Mouse (Mus musculus): ENCODE data around the gene Bid. TPM values are rescaled to one million over a fixed set of nuclear protein-coding genes. Genes with fewer than 3 reads are reported as not detected.
"Not testable (repeated sequence)": the region's sequence is repeated elsewhere in the genome, so short reads cannot be mapped to it uniquely, and the experiment has no call there.

Bid gene
- polyA plus RNA-seq, 1 experiment: 1.7 TPM

GRCm38 (mm10) chr6:120917975-120918374 is 1.3 kb upstream of the Bid start:
- H3K4me1 ChIP-seq (ENCODE audit: control insufficient read depth, insufficient read depth, insufficient read length, low read length): peaks cover 10% of the 10 kb centered on the region; the same call in 1 of the 2 replicates
- no peak overlapping the region for H3K4me3 ChIP-seq (ENCODE audit: insufficient read depth, low read depth, low read length)
- H3K27ac ChIP-seq (replicated peaks; ENCODE audit: low read depth, low read length): no peak overlapping the region

DNA sequence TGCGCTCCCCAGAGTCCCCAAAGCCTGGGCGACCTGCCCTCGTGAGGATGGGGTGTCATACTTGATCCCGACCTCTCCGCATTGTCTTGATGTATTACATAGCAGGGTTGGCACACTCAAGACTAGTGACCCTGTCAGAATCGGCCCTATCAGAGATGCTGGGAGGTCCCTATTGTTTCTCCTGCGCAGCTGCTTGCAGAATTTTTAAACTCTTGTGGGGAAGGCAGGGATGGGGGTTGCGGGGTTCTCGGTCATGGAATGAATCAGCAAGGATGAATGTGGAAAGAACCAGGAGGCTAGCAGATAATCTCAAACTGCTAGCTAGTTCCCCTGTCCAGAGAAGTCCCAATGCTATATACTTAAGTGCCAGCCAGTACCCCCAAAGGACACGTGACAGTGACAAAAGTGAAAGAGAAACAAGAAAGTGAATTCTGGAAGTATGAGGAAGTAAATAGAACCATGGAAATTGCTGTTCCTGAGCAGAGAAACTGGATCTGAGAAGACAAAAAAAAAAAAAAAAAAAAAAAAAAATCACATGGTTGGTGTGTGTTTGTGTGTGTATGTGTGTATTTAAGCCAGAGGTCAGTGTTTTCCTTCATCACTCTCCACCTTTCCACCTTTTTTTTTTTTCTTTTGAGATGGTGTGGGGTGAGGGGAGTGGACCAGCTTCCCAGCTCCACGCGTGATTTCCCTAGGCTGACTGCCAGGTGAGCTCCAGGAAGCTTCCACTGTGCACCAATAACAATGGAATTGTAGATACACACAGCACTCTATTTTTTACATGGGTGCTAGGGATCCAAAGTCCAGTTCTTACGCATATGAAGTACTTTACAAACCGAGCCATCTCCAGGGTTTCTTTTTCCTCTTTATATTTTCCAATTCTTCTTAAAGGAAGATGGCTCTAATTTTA is 574 bp upstream of the Bid start:
- H3K27ac ChIP-seq (replicated peaks; ENCODE audit: low read depth, low read length): peak overlapping the region; percentile 26

DNA sequence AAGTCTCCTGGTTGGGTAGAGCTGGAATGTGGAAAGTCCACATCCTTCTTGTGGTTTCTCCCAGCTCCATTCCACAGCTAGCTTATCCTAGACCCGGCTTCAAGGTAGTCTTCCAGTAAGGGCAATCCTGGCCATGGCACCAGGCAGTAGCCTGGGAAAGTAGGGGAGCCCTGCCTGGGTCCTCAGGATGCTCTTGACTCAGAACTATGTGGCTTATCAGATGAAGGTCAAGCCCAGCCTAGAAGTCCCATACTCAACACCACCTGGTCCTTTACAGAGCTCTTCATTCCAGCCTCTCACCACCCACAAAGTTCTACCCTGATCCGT is 1.0 kb downstream of the Bid start:
- H3K27ac ChIP-seq (replicated peaks; ENCODE audit: low read depth, low read length): no peak overlapping the region
- H3K4me3 ChIP-seq (ENCODE audit: insufficient read depth, low read depth, low read length): peak overlapping the region; percentile 85; the same call in 1 of the 2 replicates
- H3K4me1 ChIP-seq (ENCODE audit: control insufficient read depth, insufficient read depth, insufficient read length, low read length): peaks cover 24% of the 10 kb centered on the region

More for the DNA sequence above, 574 bp upstream of the Bid start:
- peaks cover 12% of the 10 kb centered on the region; the same call in 1 of the 2 replicates for H3K4me1 ChIP-seq (ENCODE audit: control insufficient read depth, insufficient read depth, insufficient read length, low read length)
- peak overlapping the region; percentile 85 for H3K4me3 ChIP-seq (ENCODE audit: insufficient read depth, low read depth, low read length)

DNA sequence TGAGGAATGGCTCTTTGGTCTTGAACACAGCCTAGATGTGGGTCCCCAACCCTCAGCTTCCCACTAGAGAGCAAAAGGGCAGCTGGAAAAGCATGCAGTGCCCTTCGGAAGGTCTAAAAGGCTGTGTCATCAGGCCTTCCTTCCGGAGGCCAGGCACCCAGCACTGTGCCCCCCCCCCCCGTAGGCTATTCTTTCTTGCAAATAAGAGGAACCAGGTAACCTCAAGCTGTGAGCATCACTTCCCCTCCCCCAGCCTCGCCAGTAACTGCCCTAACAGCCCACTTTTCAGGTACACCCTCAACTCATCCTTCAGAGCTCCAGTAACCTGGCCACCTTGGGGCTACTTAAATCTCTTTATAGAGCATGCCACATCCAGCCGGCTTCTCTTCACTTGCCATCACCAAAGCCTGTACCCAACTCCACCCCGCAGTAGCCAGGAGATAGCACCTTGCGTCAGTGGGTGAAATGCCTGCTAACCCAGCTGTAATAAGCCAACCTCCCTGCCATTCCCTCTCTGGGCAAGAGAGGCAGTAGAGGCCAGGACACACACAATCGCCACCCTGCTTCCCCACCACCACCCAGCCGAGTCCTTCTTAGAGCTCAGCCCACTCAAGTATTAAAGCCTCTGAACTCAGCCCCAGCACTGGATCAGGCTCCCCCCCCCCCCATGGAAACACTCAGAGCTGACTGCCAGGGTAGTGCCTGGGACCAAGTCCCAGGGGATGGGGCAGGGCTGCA is 1.6 kb downstream of the Bid start:
- Histone ChIP-seq H3K4me1 (ENCODE audit: control insufficient read depth, insufficient read depth, insufficient read length, low read length) (peaks cover 24% of the 10 kb centered on the region), H3K4me3 (ENCODE audit: insufficient read depth, low read depth, low read length) (0 out of 2 replicates have a peak overlapping the region, but pooled peaks have one; percentile 85), H3K27ac (replicated peaks; ENCODE audit: low read depth, low read length) (no peak overlapping the region)

DNA sequence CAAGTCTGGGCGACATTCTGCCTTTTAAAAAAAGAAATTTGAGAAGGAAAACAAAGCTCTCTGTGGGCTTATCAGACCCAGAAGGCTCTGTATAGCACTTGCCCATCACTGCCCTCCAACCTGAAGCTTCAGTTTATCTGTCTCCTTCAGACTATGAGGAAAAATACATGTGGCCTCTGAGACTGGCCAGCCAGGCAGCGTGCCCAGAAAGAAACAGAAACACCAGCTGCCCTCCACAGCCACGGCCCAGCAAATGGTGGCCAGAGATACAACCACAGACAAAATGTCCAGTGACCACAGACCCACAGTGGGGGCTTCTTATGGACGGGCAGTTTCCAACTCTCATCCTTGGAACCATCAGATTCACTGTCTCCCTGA is 2.1 kb downstream of the Bid start:
- Histone ChIP-seq H3K27ac (replicated peaks; ENCODE audit: low read depth, low read length) (no peak overlapping the region), H3K4me1 (ENCODE audit: control insufficient read depth, insufficient read depth, insufficient read length, low read length) (peaks cover 24% of the 10 kb centered on the region), H3K4me3 (ENCODE audit: insufficient read depth, low read depth, low read length) (no peak overlapping the region)

DNA sequence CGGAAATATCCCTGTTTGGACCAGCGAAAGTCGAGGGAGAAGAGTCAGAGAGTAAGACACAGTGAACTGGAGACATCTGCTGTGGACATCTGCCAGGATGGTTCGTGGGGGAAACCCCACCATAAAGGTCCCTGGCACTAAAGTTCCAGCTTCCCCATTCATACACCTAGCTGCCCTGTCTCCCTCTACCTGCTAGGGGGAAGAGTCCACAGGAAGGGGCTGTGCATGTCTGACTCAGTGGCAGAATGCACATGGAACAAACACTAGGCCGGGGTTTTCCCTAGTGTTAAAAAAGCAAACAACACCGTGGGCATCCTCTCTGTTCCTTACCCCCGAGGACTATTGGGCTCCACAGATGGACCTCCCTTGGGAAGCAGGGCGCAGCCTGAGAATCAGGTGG is 2.9 kb downstream of the Bid start:
- Histone ChIP-seq H3K4me1 (ENCODE audit: control insufficient read depth, insufficient read depth, insufficient read length, low read length) (peaks cover 24% of the 10 kb centered on the region), H3K4me3 (ENCODE audit: insufficient read depth, low read depth, low read length) (no peak overlapping the region), H3K27ac (replicated peaks; ENCODE audit: low read depth, low read length) (no peak overlapping the region)

DNA sequence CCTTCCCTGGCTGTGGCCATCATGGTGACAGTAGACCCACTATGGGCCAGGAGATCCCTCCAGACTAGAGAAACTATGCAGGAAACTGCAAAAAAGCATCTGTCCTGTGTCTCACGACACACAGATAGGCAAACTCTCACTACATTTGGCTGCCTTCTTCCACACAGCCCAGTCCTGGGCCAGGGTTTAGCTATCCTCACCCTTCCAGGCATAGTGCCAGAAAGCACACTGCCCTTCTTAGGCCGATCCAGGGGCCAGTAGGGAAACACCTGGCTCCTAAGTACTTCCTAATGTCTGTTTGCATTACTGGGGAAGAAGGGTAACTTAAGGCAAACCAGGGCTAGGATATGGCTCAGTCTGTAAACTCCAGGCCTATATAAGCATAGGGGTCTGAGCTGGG is 3.7 kb downstream of the Bid start:
- Histone ChIP-seq H3K4me1 (ENCODE audit: control insufficient read depth, insufficient read depth, insufficient read length, low read length) (peaks cover 24% of the 10 kb centered on the region), H3K4me3 (ENCODE audit: insufficient read depth, low read depth, low read length) (no peak overlapping the region), H3K27ac (replicated peaks; ENCODE audit: low read depth, low read length) (no peak overlapping the region)

GRCm38 (mm10) chr6:120911213-120912007 is 5.2 kb downstream of the Bid start:
- Histone ChIP-seq H3K27ac (replicated peaks; ENCODE audit: low read depth, low read length) (no peak overlapping the region), H3K4me1 (ENCODE audit: control insufficient read depth, insufficient read depth, insufficient read length, low read length) (peaks cover 24% of the 10 kb centered on the region), H3K4me3 (ENCODE audit: insufficient read depth, low read depth, low read length) (no peak overlapping the region)

DNA sequence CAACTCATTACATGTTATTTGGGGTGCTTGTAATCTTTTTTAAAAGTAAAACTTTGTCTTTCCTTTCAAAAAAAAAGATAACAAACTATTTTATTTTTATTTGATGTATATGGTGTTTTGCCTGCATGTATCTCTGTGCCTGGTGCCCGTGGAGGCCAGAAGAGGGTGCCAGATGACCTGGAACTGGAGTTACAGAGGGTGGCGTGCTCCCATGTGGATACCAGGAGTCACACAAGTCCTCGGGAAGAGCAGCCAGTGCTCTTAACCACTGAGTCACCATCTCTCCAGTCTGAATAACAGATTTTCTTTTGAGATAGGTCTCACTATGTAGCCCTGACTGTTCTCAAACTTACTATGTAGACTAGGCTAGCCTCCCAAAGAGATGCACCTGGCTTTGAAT is 7.2 kb downstream of the Bid start:
- peaks cover 17% of the 10 kb centered on the region for H3K4me1 ChIP-seq (ENCODE audit: control insufficient read depth, insufficient read depth, insufficient read length, low read length)
- H3K27ac ChIP-seq (replicated peaks; ENCODE audit: low read depth, low read length): no peak overlapping the region
- no peak overlapping the region for H3K4me3 ChIP-seq (ENCODE audit: insufficient read depth, low read depth, low read length)

DNA sequence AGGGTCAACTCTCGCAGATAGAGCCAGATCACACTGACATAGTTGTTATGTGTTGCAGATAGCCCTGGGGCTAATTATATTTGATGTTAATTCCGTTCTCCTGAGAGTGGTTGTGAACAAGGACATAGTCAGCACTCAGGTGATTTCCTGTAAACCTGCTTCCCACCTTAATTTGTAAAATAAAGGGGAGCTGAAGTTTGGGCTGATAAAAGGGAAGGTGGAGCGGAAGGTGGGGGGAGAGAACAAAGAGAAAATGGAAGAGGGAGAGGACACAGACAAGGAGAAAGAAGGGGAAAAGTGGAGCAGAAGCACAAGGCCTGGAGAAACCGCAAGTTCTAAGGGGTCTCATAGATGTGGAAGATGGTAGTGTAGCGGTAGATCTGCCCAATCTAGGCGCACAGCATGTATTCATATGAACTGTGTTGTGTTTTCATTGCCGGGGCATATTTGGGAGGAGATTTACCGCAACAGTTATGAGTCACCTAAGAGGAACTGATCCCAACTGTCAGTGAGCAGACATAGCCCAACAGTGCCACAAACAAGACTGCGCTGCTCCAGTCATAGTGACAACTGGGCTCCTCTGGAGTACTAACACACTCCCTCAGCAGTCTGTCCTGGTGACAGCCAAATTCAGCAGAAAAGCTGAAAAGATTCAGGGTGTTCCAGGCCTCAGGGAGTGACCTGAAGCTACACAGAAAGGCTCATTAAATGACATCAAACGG is 8.6 kb downstream of the Bid start:
- peaks cover 15% of the 10 kb centered on the region for H3K4me1 ChIP-seq (ENCODE audit: control insufficient read depth, insufficient read depth, insufficient read length, low read length)
- not testable (repeated sequence) for H3K27ac ChIP-seq (replicated peaks; ENCODE audit: low read depth, low read length); H3K4me3 ChIP-seq (ENCODE audit: insufficient read depth, low read depth, low read length)

DNA sequence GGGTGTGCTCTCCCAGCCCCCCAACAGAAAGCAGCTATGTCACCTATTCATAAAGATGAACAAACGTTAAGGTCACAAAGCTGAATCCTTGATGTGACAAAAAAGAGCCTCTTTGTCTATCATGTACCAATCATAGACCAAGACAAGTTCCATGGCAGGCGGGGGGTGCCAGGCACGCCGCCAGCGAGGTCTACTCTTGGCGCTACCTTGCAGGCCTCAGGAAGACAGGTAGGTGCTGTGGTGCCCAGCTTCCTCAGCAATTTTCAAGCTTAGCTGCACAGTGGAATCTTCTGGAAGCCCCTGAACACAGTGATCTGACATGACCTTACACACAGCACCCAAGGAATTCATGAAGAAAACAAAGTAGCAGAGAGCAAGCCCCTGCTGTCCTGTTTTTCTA is 10.1 kb downstream of the Bid start:
- Histone ChIP-seq H3K4me3 (ENCODE audit: insufficient read depth, low read depth, low read length) (no peak overlapping the region), H3K4me1 (ENCODE audit: control insufficient read depth, insufficient read depth, insufficient read length, low read length) (peaks cover 8% of the 10 kb centered on the region), H3K27ac (replicated peaks; ENCODE audit: low read depth, low read length) (no peak overlapping the region)

DNA sequence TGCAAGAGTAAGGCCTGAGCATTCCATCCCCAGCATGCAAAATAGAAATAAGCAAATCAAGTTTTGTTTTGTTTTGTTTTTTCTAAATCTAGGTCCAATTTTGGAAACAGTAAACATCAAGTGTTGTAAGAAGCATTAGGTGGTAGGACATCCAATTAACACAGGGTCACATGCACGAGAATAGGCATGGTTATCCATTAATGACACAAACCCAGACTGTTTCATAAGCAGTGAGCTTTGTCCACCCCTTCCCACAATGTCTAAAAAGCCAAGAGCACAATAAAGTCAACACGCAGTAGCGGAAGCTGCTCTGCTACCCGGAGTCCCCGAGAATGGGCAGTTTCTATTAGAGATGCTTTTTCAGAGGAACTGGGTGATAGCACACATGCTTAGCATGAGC is 11.5 kb downstream of the Bid start:
- Histone ChIP-seq H3K27ac (replicated peaks; ENCODE audit: low read depth, low read length) (no peak overlapping the region), H3K4me3 (ENCODE audit: insufficient read depth, low read depth, low read length) (no peak overlapping the region), H3K4me1 (ENCODE audit: control insufficient read depth, insufficient read depth, insufficient read length, low read length) (no peaks in the 10 kb centered on the region)

- H3K4me1 ChIP-seq (ENCODE audit: control insufficient read depth, insufficient read depth, insufficient read length, low read length): no peaks in the 10 kb centered on the region
- no peak overlapping the region for H3K27ac ChIP-seq (replicated peaks; ENCODE audit: low read depth, low read length)
- H3K4me3 ChIP-seq (ENCODE audit: insufficient read depth, low read depth, low read length): no peak overlapping the region
Measured at GRCm38 (mm10) chr6:120903961-120904360, 12.7 kb downstream of the Bid start.

DNA sequence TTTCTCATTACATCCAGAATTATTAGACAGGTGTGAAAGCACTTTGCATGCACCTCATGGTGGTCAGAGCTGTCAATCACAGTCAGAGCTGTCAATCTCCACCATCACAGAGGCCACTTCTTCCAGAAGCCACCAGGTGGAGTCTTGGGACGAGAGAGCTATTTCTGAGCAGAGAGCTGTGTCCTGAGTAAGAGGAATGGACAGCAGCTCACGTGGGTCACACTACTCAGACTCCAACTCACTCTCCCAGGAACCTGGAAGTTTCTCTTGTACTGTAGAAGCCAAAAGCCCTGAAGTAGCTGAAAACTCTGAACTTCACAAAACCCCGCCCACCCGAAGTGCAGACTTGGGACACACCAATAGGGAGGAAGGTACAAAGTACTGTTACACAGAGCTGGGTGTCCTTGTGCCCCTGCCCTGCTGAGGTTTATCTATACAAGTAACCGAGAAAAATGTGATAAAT is 13.2 kb downstream of the Bid start:
- H3K4me1 ChIP-seq (ENCODE audit: control insufficient read depth, insufficient read depth, insufficient read length, low read length): no peaks in the 10 kb centered on the region
- H3K4me3 ChIP-seq (ENCODE audit: insufficient read depth, low read depth, low read length): no peak overlapping the region
- H3K27ac ChIP-seq (replicated peaks; ENCODE audit: low read depth, low read length): no peak overlapping the region
